Mouse (Mus musculus) neural tube, embryonic 12.5 days (tissue): ENCODE results near the gene Cdk2. TPM values are rescaled to one million over a fixed set of nuclear protein-coding genes. Genes with fewer than 3 reads are reported as not detected.

Experiments
- ATAC-seq: fragments of 200-750 bp; cut with Nextera tagmentation; 2 replicates; pipeline ENCODE4 v1.8.0; 2017; ENCODE audit warnings: low read depth, mild to moderate bottlenecking, moderate TSS enrichment, moderate library complexity; ENCODE audit not compliant: low FRiP score
- H3K27ac ChIP-seq: fragments of 300-500 bp; sonication (generic); 2 replicates; pipeline ENCODE4 v1.5.1; 2016
- H3K27me3 ChIP-seq: fragments of 300-500 bp; sonication (generic); replicated peaks from 2 replicates; pipeline ENCODE4 v1.6.1; 2016; ENCODE audit warnings: mild to moderate bottlenecking
- H3K36me3 ChIP-seq: fragments of 300-500 bp; sonication (generic); 2 replicates; pipeline ENCODE4 v1.6.1; 2016; ENCODE audit warnings: mild to moderate bottlenecking
- H3K4me1 ChIP-seq: fragments of 300-500 bp; sonication (generic); 2 replicates; pipeline ENCODE4 v1.6.1; 2016
- H3K4me2 ChIP-seq: fragments of 300-500 bp; sonication (generic); replicated peaks from 2 replicates; pipeline ENCODE4 v1.6.1; 2016; ENCODE audit warnings: mild to moderate bottlenecking
- H3K4me3 ChIP-seq: fragments of 300-500 bp; sonication (generic); 2 replicates; pipeline ENCODE4 v1.5.1; 2016
- H3K9ac ChIP-seq: fragments of 300-500 bp; sonication (generic); 2 replicates; pipeline ENCODE4 v1.6.1; 2016; ENCODE audit warnings: mild to moderate bottlenecking
- H3K9me3 ChIP-seq: fragments of 300-500 bp; sonication (generic); 2 replicates; pipeline ENCODE4 v1.6.1; 2016; ENCODE audit warnings: mild to moderate bottlenecking
- WGBS: fragments of 180-500 bp; shearing (Covaris S2); methylation state at CpG from one replicate; pipeline ENCODE4 v1.1.7; 2016; 5-methylcytosine and 5-hydroxymethylcytosine counted together
- polyA plus RNA-seq: library from polyadenylated mRNA; unstranded; fragments of >200 nt; fragmentation: Nextera tagmentation; extraction: Ambion mirVana; gene quantifications from 2 replicates; pipeline ENCODE4 v1.2.1, GENCODE M21; 2016

The Cdk2 gene
- polyA plus RNA-seq, 1 experiment from 2014 or later = 64.0 TPM

- H3K9me3 ChIP-seq = no peaks in the 10 kb centered on the region
- H3K4me2 ChIP-seq = no peak overlapping the region
- H3K36me3 ChIP-seq = peaks cover 21% of the 10 kb centered on the region
- H3K27me3 ChIP-seq = no peaks in the 10 kb centered on the region
- H3K4me3 ChIP-seq = no peak overlapping the region
- H3K4me1 ChIP-seq = peaks cover 20% of the 10 kb centered on the region
- ATAC-seq = no peak
- WGBS = 83% methylated on average over 11 of the region's 11 CpGs
- no peak overlapping the region for H3K9ac ChIP-seq
- H3K27ac ChIP-seq = no peak overlapping the region
Observed at GRCm38 (mm10) chr10:128699611-128700010, 5.2 kb downstream of the Cdk2 start.

GRCm38 (mm10) chr10:128699006-128699405 lies 5.8 kb downstream of the Cdk2 start:
- H3K36me3 ChIP-seq = peaks cover 21% of the 10 kb centered on the region
- no peak overlapping the region for H3K4me2 ChIP-seq
- no peaks in the 10 kb centered on the region for H3K27me3 ChIP-seq
- H3K4me3 ChIP-seq = no peak overlapping the region
- H3K4me1 ChIP-seq = peaks cover 17% of the 10 kb centered on the region
- H3K9me3 ChIP-seq = no peaks in the 10 kb centered on the region
- no peak for ATAC-seq
- 88% methylated on average over 5 of the region's 5 CpGs for WGBS
- H3K27ac ChIP-seq = no peak overlapping the region
- no peak overlapping the region for H3K9ac ChIP-seq

- Histone ChIP-seq H3K27me3 (no peaks in the 10 kb centered on the region), H3K9ac (no peak overlapping the region), H3K9me3 (no peaks in the 10 kb centered on the region), H3K4me2 (peak overlapping the region; percentile 57), H3K4me1 (peaks cover 9% of the 10 kb centered on the region), H3K27ac (no peak overlapping the region), H3K4me3 (no peak overlapping the region), H3K36me3 (peaks cover 21% of the 10 kb centered on the region)
- no peak for ATAC-seq
- 96% methylated on average over 6 of the region's 6 CpGs for WGBS
Observed at GRCm38 (mm10) chr10:128697072-128697725, 7.6 kb downstream of the Cdk2 start.

DNA sequence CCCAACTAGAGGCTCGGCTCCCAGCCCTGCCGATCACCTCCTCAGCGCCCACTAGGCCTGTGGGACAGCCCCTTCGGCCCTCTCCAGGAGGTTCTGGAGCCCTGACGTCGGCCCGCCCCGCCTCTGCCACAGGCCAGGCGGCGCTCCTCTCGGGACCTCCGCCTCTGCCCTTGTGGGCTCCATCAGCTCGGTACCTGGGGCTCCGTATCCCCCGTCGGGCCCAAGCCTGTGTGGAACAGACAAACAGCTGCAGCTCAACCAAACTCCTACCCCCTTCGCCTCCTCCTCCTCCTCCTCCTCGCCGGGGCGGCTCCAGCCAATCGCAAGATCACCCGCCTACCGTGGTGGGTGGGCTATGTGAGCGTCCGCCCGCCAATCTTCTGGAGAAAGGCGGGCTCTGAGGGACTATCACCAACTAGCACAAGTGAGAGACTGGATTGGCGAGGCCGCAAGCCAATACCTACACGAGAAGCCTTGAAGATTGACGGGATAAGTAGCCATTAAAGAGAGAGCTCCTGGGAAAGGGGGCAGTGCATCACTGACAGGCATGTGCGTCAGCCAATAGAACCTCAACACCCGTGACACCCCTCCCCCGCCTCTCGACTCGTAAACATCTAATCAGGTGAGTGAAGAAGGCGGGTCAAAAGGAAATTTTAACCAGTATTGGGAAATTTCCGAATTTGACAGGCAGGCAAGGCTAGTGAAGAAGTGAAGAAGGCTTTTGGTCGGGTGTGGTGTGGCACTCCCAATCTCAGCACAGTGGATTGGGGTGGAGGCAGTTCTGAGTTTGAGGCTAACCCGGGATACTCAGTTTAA lies 8.6 kb downstream of the Cdk2 start, which contains the start of gene Rab5b:
Rab5b (minus strand) TSS at position 273 of the 816 bp plus-strand sequence.
- Histone ChIP-seq H3K36me3 (peaks cover 19% of the 10 kb centered on the region), H3K4me2 (peak within 1 kb of the TSS; percentile 70), H3K4me1 (peaks cover 9% of the 10 kb centered on the region), H3K4me3 (peak within 1 kb of the TSS; percentile 90), H3K9me3 (no peaks in the 10 kb centered on the region), H3K27ac (peak within 1 kb of the TSS; percentile 92), H3K9ac (peak within 1 kb of the TSS; percentile 94), H3K27me3 (no peaks in the 10 kb centered on the region)
- WGBS = under 1% methylated on average over 40 of the region's 40 CpGs
- peak; percentile 100 for ATAC-seq

DNA sequence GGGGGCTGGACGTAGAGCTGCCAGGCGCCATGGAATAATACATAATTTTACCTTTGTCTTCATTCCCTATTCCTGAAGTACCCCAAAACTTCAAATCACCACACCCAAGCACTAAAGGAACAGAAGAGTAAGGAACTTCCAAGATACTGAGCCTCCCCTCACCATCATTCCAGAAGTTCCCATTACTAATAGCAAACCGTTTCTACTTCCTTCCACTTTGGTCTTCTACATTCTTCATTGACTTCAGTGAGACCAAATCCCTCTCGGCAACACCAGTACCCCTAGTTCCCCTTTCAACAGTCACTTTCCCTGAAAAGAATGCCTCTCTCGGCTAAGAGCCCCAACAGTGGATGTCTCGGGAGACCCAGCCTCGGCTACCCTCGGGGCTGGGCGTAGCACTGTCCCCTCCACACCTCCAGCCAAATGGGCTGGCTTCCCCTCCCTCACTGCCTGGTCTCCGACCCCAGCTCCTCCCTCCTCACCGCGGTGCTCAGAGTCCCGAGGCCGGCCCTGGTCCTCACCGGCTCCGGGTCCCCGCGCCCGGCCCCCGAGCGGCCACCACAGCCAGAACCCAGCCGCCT lies 9.3 kb downstream of the Cdk2 start:
- Histone ChIP-seq H3K27me3 (no peaks in the 10 kb centered on the region), H3K4me3 (peak overlapping the region; percentile 90), H3K9me3 (no peaks in the 10 kb centered on the region), H3K27ac (peak overlapping the region; percentile 92), H3K4me2 (peak overlapping the region; percentile 70), H3K4me1 (peaks cover 9% of the 10 kb centered on the region), H3K9ac (peak overlapping the region; percentile 94), H3K36me3 (peaks cover 14% of the 10 kb centered on the region)
- WGBS = under 1% methylated on average over 22 of the region's 22 CpGs
- no peak; the same call in 1 of the 2 replicates for ATAC-seq

DNA sequence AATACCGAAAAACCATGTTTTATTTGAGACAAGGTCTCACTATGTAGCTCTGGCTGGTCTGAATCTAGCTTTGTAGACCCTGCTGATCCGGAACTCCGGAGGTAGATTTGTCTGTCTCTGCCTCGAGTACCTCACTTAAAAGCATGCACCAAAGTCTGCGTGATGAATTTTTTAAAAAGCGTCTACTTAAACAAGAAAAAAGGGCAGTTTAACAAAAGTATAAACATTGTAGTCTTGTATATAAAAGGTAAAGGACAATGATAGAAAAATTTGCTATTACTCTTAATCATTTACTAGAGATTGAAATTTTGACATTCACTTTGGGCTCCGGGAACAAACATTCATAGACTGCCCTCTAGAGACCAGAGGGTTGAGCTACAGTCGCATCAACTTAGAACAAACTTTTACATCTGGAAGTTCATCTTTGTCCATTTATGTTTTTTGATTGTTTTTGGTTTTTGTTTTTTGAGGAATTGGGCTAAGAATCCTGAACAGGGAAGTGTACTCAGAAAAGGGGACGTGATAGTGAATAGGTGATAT lies 30.3 kb downstream of the Cdk2 start:
- Histone ChIP-seq H3K4me3 (peak overlapping the region; percentile 67), H3K9me3 (no peaks in the 10 kb centered on the region), H3K27ac (0 out of 2 replicates have a peak overlapping the region, but pooled peaks have one; percentile 42), H3K9ac (peak overlapping the region; percentile 69), H3K36me3 (peaks cover 8% of the 10 kb centered on the region), H3K27me3 (no peaks in the 10 kb centered on the region), H3K4me2 (peak overlapping the region; percentile 94), H3K4me1 (peaks cover 16% of the 10 kb centered on the region; the same call in 1 of the 2 replicates)
- no peak for ATAC-seq
- WGBS = 3% methylated on average over 9 of the region's 9 CpGs

DNA sequence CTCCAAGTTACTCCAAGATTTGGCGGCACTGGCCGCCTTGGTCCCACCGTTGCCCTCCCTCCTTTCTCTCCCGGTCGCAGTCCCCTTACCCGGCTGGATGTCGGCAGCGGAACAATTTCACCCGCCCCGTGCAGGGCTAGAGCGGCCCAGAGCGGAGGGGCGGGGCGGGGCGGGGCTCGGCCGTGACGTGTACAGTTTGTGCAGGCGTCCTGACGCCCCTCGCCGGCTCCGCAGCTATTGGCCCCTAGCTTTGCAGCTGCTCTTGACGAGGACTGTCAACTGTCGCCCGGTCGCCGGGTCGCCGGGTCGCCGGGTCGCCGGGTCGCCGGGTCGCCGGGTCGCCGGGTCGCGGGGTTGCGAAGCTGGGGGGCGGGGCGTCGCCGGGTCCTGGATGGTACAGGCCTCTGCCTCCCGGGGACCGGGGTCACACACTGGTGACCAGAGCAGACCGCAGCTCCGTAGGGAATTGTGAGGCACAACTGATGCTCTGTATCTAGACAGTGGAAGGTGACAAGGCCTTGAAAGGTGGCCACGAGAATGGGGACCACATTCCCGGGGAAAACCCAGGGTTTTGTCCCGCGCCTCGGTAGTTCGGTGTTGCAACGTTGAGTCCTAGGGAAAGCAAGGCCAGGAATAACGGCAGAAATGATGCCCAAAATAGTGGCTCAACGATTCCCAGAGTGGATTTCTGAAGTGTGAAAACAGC lies 30.9 kb downstream of the Cdk2 start, which contains the start of gene Suox:
Suox (minus strand) TSS at position 311 of the 706 bp plus-strand sequence.
- peak; percentile 95 for ATAC-seq
- no peaks in the 10 kb centered on the region for H3K27me3 ChIP-seq
- H3K27ac ChIP-seq = peak within 1 kb of the TSS; percentile 42; the same call in 1 of the 2 replicates
- under 1% methylated on average over 59 of the region's 60 CpGs for WGBS
- peak within 1 kb of the TSS; percentile 94 for H3K4me2 ChIP-seq
- no peaks in the 10 kb centered on the region for H3K9me3 ChIP-seq
- peak within 1 kb of the TSS; percentile 69 for H3K9ac ChIP-seq
- peak within 1 kb of the TSS; percentile 67 for H3K4me3 ChIP-seq
- peaks cover 7% of the 10 kb centered on the region; the same call in 1 of the 2 replicates for H3K36me3 ChIP-seq
- H3K4me1 ChIP-seq = peaks cover 16% of the 10 kb centered on the region; the same call in 1 of the 2 replicates

DNA sequence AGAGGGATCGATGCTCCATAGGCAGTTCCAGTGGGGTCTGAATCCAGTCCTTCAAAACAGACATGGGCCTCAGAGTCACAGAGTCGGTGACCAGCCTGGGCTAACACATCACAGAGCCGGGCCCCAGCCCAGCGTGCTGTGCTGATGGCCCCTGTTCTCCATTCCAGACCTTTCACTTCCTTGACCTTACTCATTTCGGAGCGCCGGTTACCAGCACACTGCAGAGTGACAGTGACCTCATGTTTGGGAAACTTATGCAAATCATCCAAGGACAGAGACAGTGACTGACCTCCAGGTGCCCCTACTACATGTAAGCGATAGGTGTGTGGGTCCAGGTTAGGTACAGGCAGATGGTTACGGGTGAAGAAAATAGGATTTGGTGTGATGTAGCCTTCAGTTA lies 33.7 kb downstream of the Cdk2 start:
- Histone ChIP-seq H3K4me1 (peaks cover 19% of the 10 kb centered on the region), H3K27ac (no peak overlapping the region), H3K4me3 (no peak overlapping the region), H3K9me3 (no peaks in the 10 kb centered on the region), H3K27me3 (no peaks in the 10 kb centered on the region), H3K36me3 (peaks cover 7% of the 10 kb centered on the region; the same call in 1 of the 2 replicates), H3K4me2 (no peak overlapping the region), H3K9ac (no peak overlapping the region)
- ATAC-seq = no peak
- WGBS = 97% methylated on average over 9 of the region's 9 CpGs

DNA sequence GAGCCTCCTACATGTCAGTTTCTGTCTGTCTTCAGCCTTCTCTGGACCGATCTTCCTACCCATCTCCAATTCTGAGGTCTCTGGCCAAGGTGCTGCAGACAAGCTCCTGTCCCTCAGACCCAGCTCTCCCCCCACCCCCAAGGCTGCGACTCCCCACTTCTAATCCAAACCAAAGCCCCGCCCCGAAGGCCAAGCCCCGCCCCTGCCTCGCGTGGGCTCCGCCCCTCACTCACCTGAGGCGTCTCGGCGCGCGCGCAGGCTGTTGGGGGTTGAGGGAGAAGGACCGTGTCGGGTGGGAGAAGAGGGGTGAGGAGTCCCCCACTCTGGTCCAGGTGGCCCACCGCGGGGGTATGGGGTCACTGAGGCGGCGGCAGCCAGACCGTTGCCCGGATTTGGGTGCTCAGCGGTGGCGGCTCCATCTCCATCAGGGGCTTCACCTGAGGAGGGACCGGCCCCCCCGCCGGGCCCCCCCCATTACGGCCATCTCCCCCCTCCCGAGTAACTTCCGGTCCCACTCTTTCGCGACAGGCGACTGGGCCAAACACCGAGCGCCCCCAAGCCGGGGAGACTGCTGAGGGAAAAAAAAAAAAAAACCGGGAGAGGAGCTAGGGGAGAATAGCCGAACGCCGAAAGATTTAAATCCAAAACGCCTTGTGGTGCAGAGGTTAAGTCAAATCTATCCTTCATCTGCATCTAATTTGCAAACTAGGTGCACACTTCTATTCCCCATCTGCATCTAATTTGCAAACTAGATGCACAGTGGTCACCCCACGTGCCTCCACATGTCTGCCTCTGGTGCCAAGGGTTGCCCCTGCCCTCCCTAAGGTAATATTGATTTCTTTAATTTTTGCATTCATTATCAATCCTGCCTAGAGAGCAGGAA lies 35.8 kb downstream of the Cdk2 start:
- Histone ChIP-seq H3K9me3 (no peaks in the 10 kb centered on the region), H3K36me3 (peaks cover 7% of the 10 kb centered on the region; the same call in 1 of the 2 replicates), H3K9ac (peak overlapping the region; percentile 73), H3K27ac (no peak overlapping the region), H3K4me2 (peak overlapping the region; percentile 92), H3K4me3 (peak overlapping the region; percentile 67), H3K27me3 (no peaks in the 10 kb centered on the region), H3K4me1 (peaks cover 15% of the 10 kb centered on the region)
- WGBS = under 1% methylated on average over 42 of the region's 42 CpGs
- ATAC-seq = peak; percentile 49; the same call in 1 of the 2 replicates

DNA sequence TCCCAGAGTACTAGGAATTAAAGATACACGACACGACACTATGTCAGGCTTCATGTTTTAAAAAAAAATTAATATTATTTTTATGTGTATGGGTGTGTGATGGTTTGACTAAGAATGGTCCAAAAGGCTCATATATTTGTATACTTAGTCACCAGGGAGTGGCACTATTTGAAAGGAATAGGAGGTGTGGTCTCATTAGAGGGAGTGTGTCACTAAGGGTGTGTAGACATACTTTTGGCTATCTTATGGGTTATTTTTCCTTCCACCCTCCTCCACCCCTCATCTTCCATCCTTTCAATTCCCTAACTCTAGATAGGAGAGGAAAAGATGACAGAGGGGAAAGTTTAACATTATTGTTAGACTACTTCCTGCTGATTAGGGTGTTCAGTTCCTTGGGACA lies 39.0 kb downstream of the Cdk2 start:
- H3K9me3 ChIP-seq = no peaks in the 10 kb centered on the region
- no peak overlapping the region for H3K4me3 ChIP-seq
- H3K9ac ChIP-seq = no peak overlapping the region
- no peaks in the 10 kb centered on the region for H3K27me3 ChIP-seq
- no peak for ATAC-seq
- H3K36me3 ChIP-seq = peaks cover 3% of the 10 kb centered on the region; the same call in 1 of the 2 replicates
- H3K4me1 ChIP-seq = peaks cover 3% of the 10 kb centered on the region; the same call in 1 of the 2 replicates
- WGBS = 92% methylated on average over 2 of the region's 2 CpGs
- no peak overlapping the region for H3K27ac ChIP-seq
- no peak overlapping the region for H3K4me2 ChIP-seq
